Mouse (Mus musculus) neural tube, embryonic 11.5 days (tissue): ENCODE results near the gene Enpp5. TPM values are rescaled to one million over a fixed set of nuclear protein-coding genes. Genes with fewer than 3 reads are reported as not detected.

Experiments
- ATAC-seq: fragments of 200-750 bp; cut with Nextera tagmentation; 2 replicates; pipeline ENCODE4 v1.8.0; 2017; ENCODE audit warnings: moderate number of reproducible peaks, mild to moderate bottlenecking, moderate TSS enrichment, moderate library complexity; ENCODE audit not compliant: insufficient read depth, low FRiP score, low TSS enrichment
- DNase-seq: peaks from one replicate; pipeline ENCODE4 v3.0.0-alpha.2; 2015; ENCODE audit warnings: low spot score
- H3K27ac ChIP-seq: fragments of 300-500 bp; sonication (generic); 2 replicates; pipeline ENCODE4 v1.5.1; 2014; ENCODE audit warnings: low read depth, mild to moderate bottlenecking, low read length
- H3K27me3 ChIP-seq: fragments of 300-500 bp; sonication (generic); 2 replicates; pipeline ENCODE4 v1.6.1; 2014; ENCODE audit warnings: mild to moderate bottlenecking, low read length, mixed read lengths; ENCODE audit not compliant: control insufficient read depth, insufficient read depth
- H3K36me3 ChIP-seq: fragments of 300-500 bp; sonication (generic); 2 replicates; pipeline ENCODE4 v1.6.1; 2014; ENCODE audit warnings: mild to moderate bottlenecking, low read length, moderate library complexity, mixed read lengths; ENCODE audit not compliant: control insufficient read depth, insufficient read depth
- H3K4me1 ChIP-seq: fragments of 300-500 bp; sonication (generic); 2 replicates; pipeline ENCODE4 v1.6.1; 2014; ENCODE audit warnings: low read length, mixed read lengths; ENCODE audit not compliant: control insufficient read depth, insufficient read depth
- H3K4me2 ChIP-seq: fragments of 300-500 bp; sonication (generic); 2 replicates; pipeline ENCODE4 v1.6.1; 2014; ENCODE audit warnings: low read depth, mild to moderate bottlenecking, moderate library complexity
- H3K4me3 ChIP-seq: fragments of 300-500 bp; sonication (generic); 2 replicates; pipeline ENCODE4 v1.5.1; 2014; ENCODE audit warnings: low read depth, low read length
- H3K9ac ChIP-seq: fragments of 300-500 bp; sonication (generic); 2 replicates; pipeline ENCODE4 v1.6.1; 2014; ENCODE audit warnings: mild to moderate bottlenecking, low read length
- H3K9me3 ChIP-seq: fragments of 300-500 bp; sonication (generic); 2 replicates; pipeline ENCODE4 v1.6.1; 2016; ENCODE audit warnings: low read length; ENCODE audit not compliant: control insufficient read depth
- WGBS: fragments of 180-500 bp; shearing (Covaris S2); extraction: QIAGEN DNeasy Blood & Tissue Kit; methylation state at CpG from one replicate; pipeline ENCODE4 v1.1.7; 2014; 5-methylcytosine and 5-hydroxymethylcytosine counted together
- polyA plus RNA-seq: library from polyadenylated mRNA; unstranded; fragments of >200 nt; fragmentation: Nextera tagmentation; extraction: Ambion mirVana; gene quantifications from 2 replicates; pipeline ENCODE4 v1.2.1, GENCODE M21; 2014

Enpp5 gene
- polyA plus RNA-seq, 1 experiment from 2014 or later = 11.4 TPM

- WGBS = 86% methylated on average over 3 of the region's 3 CpGs
- no peaks in the 10 kb centered on the region for H3K36me3 ChIP-seq
- no peaks in the 10 kb centered on the region for H3K27me3 ChIP-seq
These were observed 29.7 kb downstream of the Enpp5 start for GRCm38 (mm10) chr17:44108331-44108730.

DNA sequence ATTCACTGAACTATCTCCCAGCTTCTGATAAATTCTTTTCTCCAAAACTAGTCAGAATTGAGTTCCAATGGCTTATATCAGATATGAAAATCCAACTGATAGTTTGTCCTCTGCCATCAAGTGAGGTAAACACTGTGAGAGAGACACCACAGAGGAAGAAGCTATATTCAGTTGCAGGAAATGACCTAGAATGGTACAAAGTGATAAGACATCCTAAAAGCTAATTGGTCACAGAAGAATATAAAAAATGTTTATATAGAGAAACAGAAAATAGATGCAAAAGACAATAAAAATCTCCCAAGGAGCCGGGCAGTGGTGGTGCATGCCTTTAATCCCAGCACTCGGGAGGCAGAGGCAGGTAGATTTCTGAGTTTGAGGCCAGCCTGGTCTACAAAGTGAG is 38.0 kb downstream of the Enpp5 start:
- WGBS = 93% methylated on average over 2 of the region's 2 CpGs
- Histone ChIP-seq H3K4me2 (no peak overlapping the region), H3K27me3 (no peaks in the 10 kb centered on the region), H3K4me3 (no peak overlapping the region), H3K27ac (no peak overlapping the region), H3K4me1 (no peaks in the 10 kb centered on the region), H3K9me3 (no peaks in the 10 kb centered on the region), H3K36me3 (no peaks in the 10 kb centered on the region), H3K9ac (no peak overlapping the region)
- no peak for ATAC-seq
- no peak for DNase-seq

More at GRCm38 (mm10) chr17:44108331-44108730, 29.7 kb downstream of the Enpp5 start:
- no peak overlapping the region for H3K27ac ChIP-seq
- H3K9me3 ChIP-seq = no peaks in the 10 kb centered on the region
- H3K4me1 ChIP-seq = no peaks in the 10 kb centered on the region
- DNase-seq (no peak), ATAC-seq (no peak)
- no peak overlapping the region for H3K4me3 ChIP-seq
- H3K9ac ChIP-seq = no peak overlapping the region
- H3K4me2 ChIP-seq = no peak overlapping the region

GRCm38 (mm10) chr17:44117721-44118120 is 39.1 kb downstream of the Enpp5 start:
- ATAC-seq (no peak), DNase-seq (no peak)
- no peaks in the 10 kb centered on the region for H3K4me1 ChIP-seq
- 77% methylated on average over 2 of the region's 2 CpGs for WGBS
- H3K4me3 ChIP-seq = no peak overlapping the region
- no peak overlapping the region for H3K27ac ChIP-seq
- H3K4me2 ChIP-seq = no peak overlapping the region
- no peaks in the 10 kb centered on the region for H3K9me3 ChIP-seq
- H3K9ac ChIP-seq = no peak overlapping the region
- no peaks in the 10 kb centered on the region for H3K36me3 ChIP-seq
- H3K27me3 ChIP-seq = no peaks in the 10 kb centered on the region

DNA sequence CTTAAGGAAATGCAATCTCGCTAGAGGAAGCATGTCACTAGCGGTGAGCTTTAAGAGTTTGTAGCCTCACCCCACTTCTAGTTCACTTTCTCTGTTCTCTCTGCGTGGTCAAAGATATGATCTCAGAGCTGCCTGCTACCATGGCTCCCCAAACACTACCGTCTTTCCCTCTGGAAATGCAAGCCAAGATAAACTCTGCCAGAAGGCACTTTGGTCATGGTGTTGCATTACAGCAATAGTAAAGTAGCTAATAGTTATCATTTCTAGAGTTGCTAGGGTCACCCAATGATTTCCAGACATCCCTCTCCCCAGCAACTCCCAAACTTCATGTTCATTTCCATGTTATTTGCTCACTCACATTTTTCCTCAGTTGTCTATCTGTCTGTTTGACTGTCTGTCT is 39.6 kb downstream of the Enpp5 start:
- Histone ChIP-seq H3K27me3 (no peaks in the 10 kb centered on the region), H3K4me1 (no peaks in the 10 kb centered on the region), H3K36me3 (no peaks in the 10 kb centered on the region), H3K9ac (no peak overlapping the region), H3K9me3 (no peaks in the 10 kb centered on the region), H3K4me2 (no peak overlapping the region), H3K4me3 (no peak overlapping the region), H3K27ac (no peak overlapping the region)
- WGBS = 89% methylated on average over 4 of the region's 4 CpGs
- DNase-seq = no peak
- ATAC-seq = no peak

- Histone ChIP-seq H3K27me3 (no peaks in the 10 kb centered on the region), H3K9ac (no peak overlapping the region), H3K27ac (no peak overlapping the region), H3K4me2 (no peak overlapping the region), H3K4me3 (no peak overlapping the region), H3K36me3 (no peaks in the 10 kb centered on the region), H3K4me1 (no peaks in the 10 kb centered on the region), H3K9me3 (no peaks in the 10 kb centered on the region)
- no peak for ATAC-seq
- DNase-seq = no peak
- 80% methylated on average over 12 of the region's 12 CpGs for WGBS
These were observed 42.9 kb downstream of the Enpp5 start for GRCm38 (mm10) chr17:44121366-44122100.

- Histone ChIP-seq H3K9me3 (no peaks in the 10 kb centered on the region; the same call in 1 of the 2 replicates), H3K27ac (no peak overlapping the region), H3K27me3 (no peaks in the 10 kb centered on the region), H3K4me1 (no peaks in the 10 kb centered on the region), H3K4me2 (no peak overlapping the region), H3K9ac (no peak overlapping the region), H3K36me3 (no peaks in the 10 kb centered on the region), H3K4me3 (no peak overlapping the region)
- WGBS = 92% methylated on average over 13 of the region's 13 CpGs
- ATAC-seq = no peak
- DNase-seq = no peak
These were observed 50.6 kb downstream of the Enpp5 start for GRCm38 (mm10) chr17:44129092-44129750.

DNA sequence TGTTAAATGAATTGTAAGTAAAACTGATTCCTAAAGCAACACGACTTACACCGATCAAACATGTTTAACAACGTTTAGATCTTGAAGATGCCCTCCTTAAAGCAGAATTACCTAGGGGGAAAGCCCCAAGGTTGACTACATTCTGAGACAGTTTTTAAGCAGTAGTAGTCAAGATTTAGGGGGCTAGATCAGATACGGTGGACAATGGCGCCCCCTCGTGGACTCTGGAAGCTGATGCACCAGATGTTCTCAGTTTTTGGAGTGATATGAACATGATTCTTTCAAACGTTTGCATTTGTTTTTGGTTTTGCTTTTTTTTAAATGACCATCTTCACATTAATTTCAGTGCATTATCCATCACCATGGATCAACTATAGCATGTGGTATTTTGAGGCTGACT is 51.8 kb downstream of the Enpp5 start:
- H3K36me3 ChIP-seq = no peaks in the 10 kb centered on the region
- no peak overlapping the region for H3K27ac ChIP-seq
- DNase-seq (peak; percentile 75), ATAC-seq (no peak)
- no peak overlapping the region for H3K4me2 ChIP-seq
- no peaks in the 10 kb centered on the region for H3K27me3 ChIP-seq
- 12% methylated on average over 7 of the region's 7 CpGs for WGBS
- no peaks in the 10 kb centered on the region for H3K4me1 ChIP-seq
- no peaks in the 10 kb centered on the region; the same call in 1 of the 2 replicates for H3K9me3 ChIP-seq
- H3K4me3 ChIP-seq = no peak overlapping the region
- no peak overlapping the region for H3K9ac ChIP-seq

GRCm38 (mm10) chr17:44134106-44134505 is 55.5 kb downstream of the Enpp5 start:
- H3K4me2 ChIP-seq = no peak overlapping the region
- H3K27me3 ChIP-seq = no peaks in the 10 kb centered on the region
- no peaks in the 10 kb centered on the region for H3K4me1 ChIP-seq
- ATAC-seq (no peak), DNase-seq (no peak)
- WGBS = 74% methylated on average over 6 of the region's 6 CpGs
- no peak overlapping the region for H3K9ac ChIP-seq
- H3K4me3 ChIP-seq = no peak overlapping the region
- no peaks in the 10 kb centered on the region for H3K36me3 ChIP-seq
- H3K9me3 ChIP-seq = no peaks in the 10 kb centered on the region
- H3K27ac ChIP-seq = no peak overlapping the region

DNA sequence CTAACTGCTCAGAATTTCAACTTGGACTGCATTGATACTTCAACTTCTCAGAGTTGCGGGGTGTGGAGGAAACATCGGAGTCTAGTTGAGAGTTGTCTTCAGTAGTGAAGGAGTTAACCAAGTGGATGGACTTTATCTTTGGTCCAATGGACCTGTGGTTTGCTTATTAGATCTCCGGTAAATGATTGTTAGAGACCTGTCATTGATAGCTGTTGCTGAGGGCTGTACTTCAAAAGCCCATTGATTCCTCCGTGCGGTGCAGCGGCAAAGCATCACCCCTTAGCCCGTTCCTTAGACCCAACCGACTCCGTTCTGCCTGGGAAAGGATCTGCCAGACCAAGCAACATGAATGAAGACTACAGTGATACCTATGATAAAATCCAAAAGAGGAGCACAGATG is 55.9 kb downstream of the Enpp5 start:
- Histone ChIP-seq H3K4me3 (no peak overlapping the region), H3K9me3 (no peaks in the 10 kb centered on the region), H3K9ac (no peak overlapping the region), H3K36me3 (no peaks in the 10 kb centered on the region), H3K4me2 (no peak overlapping the region), H3K4me1 (no peaks in the 10 kb centered on the region), H3K27ac (no peak overlapping the region), H3K27me3 (no peaks in the 10 kb centered on the region)
- ATAC-seq (no peak), DNase-seq (no peak)
- WGBS = 68% methylated on average over 9 of the region's 9 CpGs
